Mouse (Mus musculus) left cerebral cortex, postnatal 36 days (tissue): Measurements from ENCODE around the gene Cpt1c. TPM values are rescaled to one million over a fixed set of nuclear protein-coding genes. Genes with fewer than 3 reads are reported as not detected.
"Not testable (repeated sequence)": the region's sequence is repeated elsewhere in the genome, so short reads cannot be mapped to it uniquely, and the experiment has no call there.

Experiments
- DNase-seq, 2 experiments: peaks; one replicate each; pipeline ENCODE4 v3.0.0; 2021 to 2022; ENCODE audit warnings: low spot score in 2 of 2, mixed read lengths in 1 of 2
- intact Hi-C: fragments of 180-260 bp; cut with DNase I; formaldehyde crosslinking; loops from one replicate; pipeline ENCODE4 v1.15.1; 2025
- total RNA-seq, 2 experiments: library from RNA; stranded (reverse); gene quantifications; 2 replicates each; pipeline ENCODE4 v1.2.3; 2021

Cpt1c gene
- total RNA-seq = 10 to 100 TPM; 85.4 to 97.7 TPM

DNA sequence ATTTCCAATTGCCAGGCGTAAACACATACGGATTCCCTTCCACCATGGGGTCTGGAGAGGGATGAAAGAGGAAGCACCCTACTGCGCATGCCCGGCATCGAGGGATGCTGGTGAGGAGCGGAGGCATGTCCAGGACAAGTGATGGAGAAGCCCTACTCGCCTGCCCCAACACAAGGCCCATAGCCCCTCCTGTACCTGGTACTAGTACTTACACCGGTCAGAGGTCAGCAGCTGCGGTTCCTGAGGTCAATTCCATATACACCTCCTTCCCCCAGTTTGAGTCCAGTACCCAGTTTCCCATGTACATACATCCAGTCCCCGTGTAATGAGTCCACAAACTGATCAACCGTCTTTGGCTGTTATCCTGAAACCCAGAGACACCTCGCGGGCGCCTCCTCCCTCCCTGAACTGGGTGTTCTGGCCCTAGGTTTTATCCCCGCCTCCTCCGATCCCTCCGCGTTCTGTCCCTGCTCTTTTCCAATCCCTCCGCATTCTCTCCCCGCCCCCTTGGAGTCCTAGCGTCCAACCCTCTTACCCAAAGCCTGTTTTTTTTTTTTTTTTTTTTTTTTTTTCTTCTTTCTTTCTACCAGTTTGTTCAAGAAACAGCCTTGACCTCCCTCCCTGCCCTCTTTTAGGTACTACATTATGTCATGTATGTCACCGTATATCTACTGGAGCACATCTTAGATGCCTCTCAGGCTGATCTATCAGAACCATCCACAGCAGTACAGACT is at the start of gene Cpt1c:
Cpt1c (minus strand) TSS at position 469 of the 734 bp plus-strand sequence.
- intact Hi-C loops = loop anchor here (5.0 kb wide), 1 partner anchor 47 kb away; the partner anchor contains the start of gene Ap2a1
- peak; percentile 86 for DNase-seq

DNA sequence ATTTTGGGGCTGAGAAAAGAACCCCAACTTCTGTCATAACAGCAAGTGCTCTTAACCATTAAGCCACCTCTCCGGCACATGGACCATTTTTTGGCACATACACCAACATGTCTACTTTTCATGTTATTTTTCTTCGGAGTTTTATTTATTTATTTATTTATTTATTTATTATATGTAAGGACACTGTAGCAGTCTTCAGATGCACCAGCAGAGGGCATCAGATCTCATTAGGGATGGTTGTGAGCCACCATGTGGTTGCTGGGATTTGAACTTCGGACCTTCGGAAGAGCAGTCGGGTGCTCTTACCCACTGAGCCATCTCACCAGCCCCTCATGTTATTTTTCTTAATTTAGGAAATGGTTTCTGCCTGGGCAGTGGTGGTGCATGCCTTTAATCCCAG is 49.1 kb upstream of the Cpt1c start:
- DNase-seq, intact Hi-C loops: not testable (repeated sequence)

DNA sequence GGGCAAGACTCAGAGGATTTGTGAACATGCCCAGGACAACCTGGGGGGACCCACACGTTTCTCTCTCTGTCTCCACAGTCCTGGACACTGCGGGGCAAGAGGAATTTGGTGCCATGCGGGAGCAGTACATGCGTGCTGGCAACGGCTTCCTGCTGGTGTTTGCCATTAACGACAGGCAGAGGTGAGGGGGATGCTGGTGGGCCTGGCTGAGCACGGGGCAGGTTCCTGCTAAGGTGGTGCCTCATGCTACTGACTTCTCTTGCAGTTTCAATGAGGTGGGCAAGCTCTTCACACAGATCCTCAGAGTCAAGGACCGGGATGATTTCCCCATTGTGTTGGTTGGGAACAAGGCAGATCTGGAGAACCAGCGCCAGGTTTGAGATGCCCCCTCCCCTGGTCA is 45.6 kb upstream of the Cpt1c start:
- DNase-seq = no peak

DNA sequence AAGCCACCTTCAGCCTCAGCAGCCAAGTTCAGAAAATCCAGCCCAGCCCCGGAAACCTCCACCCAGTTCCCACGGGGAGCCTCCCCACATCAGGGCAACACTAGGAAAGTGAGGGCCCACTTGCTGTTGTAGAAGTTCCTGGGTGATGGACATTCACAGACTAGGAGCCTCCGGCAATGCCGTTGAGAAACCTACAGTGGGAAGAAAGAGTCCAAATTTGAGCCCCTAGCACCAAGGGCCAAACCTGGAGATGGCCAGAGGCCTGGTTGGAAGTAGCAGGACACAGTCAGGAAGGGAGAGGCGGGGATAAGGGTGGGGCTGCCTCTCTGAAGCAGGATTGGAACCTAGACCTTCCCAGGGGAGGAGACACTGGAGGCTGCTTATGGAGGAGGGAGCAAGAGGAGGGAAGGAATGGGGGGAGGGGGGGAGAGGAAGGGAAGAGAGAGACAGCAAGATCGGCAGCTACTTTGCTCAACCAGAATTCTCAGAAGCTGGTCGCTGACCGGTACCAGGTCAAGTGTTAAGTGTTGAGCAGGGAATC is 44.5 kb upstream of the Cpt1c start:
- intact Hi-C loops = loop anchor here (5.0 kb wide), 1 partner anchor 33 kb away; the partner anchor contains the start of gene Prr12
- DNase-seq = no peak

More for the DNA sequence above, 45.6 kb upstream of the Cpt1c start:
- intact Hi-C loops = no loop called here

DNA sequence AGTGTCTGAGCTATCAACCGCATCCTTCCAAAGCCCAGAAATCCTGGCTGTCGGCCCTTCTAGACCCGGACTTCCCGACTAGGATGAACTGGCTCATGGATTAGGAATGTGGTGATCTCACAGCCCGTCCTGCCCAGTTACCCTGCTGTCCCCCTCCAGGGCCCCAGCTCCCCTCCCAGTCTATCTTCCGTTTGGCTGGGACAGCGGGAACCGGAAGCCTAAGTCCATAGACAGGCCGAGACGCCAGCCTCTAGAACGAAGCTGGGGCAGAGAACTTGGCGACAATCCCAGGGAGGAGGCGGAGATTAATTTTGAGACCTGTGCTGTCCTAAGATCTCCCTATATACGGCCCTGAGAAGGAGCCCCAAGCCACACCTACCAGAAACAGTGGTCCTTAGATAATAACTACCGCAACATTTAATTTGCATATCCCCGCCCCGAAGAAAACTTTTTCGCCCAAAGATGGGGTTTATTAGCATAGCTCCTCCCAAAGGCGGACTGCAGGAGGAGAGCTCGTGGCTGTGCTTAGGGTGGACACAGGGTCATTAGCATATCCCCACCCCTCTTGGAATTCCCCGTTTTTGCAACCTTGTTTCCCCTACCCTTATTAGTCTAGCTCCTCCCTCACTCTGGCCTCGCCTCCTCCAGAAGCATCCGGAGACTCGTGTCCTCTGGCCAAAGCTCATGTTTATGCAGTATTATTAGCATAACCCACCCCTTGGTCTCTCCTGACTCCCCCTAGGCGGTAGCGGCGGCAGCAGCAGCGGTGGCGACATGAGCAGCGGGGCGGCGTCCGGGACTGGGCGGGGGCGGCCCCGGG is 42.8 kb upstream of the Cpt1c start, which contains the start of gene Rras:
Rras (plus strand) TSS at position 720 of the 820 bp plus-strand sequence.
- intact Hi-C loops = loop anchor here (2.0 to 5.0 kb wide), 2 partner anchors 21 to 35 kb away; partner anchors contain the start of genes Irf3 and Prr12
- DNase-seq = peak; percentile 81 to 83

DNA sequence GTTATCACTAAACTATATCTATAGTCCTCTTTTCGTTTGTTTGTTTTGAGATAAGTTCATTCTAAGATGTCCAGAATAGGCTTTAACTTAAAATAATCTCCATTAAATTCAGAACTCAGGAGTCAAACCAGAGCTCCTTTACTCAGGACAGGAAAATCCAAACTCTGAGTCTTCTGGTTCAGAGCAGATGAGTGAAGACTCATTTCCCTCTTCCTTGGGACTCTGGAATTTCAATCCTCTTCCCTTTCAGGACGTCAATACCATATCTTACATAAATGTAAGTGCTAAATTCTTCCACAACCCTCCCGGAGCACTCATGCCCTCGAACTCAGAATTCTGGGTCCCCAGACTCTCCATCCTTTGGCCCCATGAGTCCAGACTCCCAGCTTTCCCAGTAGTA is 42.1 kb upstream of the Cpt1c start:
- intact Hi-C loops = loop anchor here (2.0 to 5.0 kb wide), 2 partner anchors 20 to 36 kb away; partner anchors contain the start of genes Irf3 and Prr12
- DNase-seq = no peak

DNA sequence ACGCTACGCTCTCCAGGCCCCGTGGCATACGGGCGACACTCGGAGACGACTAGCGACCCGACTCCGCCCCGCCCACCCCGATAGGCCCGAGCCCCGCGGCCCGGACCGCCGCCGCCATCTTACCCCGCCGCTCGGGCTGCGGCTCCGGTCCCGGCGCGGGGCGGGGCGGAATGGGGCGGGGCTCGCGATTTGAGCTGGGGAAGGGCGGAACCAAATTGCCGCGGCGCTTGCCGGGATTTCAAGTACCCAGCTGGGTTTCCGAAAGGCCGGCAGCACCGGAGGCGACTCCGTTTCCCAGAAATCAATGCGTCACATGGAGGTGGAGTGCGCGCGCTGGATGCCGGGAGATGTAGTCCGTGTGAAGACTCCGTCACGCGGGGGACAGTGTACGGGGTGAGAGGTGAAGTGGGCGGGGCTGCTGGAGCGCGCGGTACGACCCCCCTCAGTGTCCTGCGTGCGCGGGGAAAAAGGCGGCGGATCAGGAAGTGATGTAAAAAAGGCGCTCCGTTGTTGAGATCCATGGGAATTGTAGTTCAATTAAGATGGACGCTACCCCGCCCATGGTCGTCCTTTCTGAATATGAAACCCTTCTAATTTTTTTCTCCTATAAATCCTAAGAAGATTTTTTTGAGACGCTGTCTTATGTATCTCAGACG is 41.4 kb upstream of the Cpt1c start, which contains the start of gene Scaf1:
Scaf1 (minus strand) TSS at position 407 of the 656 bp plus-strand sequence.
- intact Hi-C loops = loop anchor here (2.0 to 5.0 kb wide), 2 partner anchors 19 to 36 kb away; partner anchors contain the start of genes Irf3 and Prr12
- peak; percentile 99 to 100 for DNase-seq

DNA sequence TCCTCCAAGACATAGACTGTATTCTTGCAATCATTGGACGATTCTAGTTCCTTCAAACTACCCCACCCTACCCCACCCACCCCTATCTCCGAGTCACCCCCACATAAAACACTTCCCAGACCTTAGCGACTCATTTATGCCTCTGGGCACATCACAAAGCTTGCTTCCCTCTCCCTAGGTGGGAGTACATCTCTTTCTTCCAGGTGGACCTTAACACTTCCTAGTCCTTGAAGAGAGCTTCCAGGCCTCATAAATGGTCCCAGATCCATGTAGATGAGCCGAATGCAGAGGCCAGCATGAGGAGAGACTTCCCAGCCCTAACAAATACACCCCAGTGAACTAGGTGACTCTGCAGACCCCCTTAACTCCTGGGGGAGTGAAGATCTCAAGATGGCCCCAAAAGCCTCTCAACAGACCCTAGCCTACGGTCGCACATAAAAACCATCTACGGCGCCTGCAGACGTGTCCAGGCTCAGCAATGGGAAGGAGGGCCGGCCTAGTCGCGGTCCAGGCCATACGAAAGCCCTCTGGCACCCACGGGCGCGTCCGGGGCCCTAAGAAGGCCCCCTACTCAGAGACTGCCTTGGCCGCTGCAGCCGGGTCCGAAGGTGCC is 40.8 kb upstream of the Cpt1c start:
- intact Hi-C loops = loop anchor here (5.0 kb wide), 1 partner anchor 37 kb away; the partner anchor contains the start of gene Prr12
- DNase-seq = no peak

DNA sequence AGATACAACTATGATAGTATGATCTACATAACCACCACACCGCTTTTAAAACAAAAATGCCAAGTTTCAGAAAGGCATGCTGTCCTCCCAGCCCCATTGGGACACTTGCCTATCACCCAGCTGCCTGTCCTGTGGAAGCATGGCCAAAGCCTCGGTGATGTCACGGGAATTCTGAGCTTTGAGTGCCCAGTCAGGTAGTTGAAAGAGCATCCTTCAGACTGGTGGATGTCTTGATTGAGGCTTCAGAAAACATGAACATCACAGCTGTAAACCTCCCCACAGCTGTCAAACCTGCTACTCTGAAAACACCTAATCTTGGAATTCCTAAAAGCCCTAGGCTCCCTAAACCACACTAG is 39.4 kb upstream of the Cpt1c start:
- intact Hi-C loops = no loop called here
- DNase-seq = no peak

DNA sequence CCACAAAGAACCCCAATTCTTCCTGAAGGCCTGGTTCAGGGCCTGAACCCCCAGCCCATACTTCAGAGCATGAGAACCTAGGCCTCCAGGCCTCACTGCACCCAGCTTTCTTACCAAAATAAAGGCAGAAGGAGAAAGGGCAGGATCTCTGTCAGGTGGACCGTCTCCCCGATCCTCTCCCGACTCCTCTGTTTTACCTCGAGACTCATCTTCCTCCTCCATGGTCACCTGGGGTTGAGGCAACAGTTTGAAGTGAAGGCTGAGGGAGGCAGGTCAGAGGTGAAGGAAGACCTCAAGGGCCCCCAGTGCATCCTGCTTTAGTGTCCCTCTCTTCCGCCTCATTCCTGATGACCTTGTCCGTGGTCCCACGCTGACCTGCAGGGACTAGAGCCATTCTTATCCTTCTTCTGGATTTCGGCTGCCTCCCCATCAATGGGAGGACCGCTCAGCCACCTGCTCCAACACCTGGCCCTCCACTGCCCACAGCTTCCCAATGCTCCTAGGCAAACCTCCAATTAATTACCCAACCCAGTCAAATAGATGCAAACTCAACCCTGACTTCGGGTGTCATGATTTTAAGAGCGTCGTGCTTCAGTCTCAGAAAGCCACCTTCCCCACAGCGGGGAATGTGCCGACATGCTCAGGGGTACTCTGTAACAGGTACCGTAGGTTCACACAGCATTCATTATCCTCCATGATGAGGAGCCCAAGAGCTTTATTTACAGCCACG is 38.9 kb upstream of the Cpt1c start:
- intact Hi-C loops = no loop called here
- DNase-seq = no peak

DNA sequence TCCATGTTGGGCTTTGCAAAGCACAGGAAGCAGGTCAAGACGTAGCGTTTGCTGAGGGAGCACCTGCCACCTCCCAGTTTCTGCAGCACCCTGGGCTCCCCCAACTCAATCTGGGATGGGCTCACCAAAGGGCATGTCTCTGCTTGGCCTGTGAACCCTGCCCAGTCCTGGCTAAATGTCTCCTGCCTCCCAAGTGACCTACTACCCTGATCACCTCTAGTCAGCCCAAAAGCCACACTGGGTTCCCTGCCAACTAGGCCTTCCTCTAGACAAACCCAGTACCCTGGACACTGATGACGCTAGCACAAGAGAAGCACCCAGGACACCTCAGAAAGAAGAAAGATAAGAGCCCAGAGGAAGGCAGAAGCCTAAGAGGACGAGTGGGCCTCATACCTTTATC is 38.2 kb upstream of the Cpt1c start:
- no peak for DNase-seq
- intact Hi-C loops = no loop called here

DNA sequence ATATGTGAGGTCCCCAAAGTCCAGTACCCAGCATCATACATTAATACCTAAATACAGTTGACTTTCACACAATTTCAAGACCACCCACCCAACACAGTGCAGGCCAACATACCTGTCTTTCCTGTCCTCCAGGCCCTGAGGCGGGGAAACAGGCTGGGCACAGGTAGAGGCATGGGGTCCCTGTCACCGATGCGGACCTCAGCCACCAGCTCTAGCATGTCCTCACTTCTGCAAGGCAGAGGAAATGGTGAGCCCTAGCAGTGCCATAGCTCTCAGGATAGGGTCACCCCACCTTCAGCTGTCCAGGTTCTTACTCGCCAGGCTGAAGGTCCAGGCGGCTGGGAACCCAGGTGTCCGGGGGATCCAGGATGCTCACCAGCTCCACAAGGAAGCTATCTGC is 37.4 kb upstream of the Cpt1c start:
- no peak for DNase-seq
- intact Hi-C loops = no loop called here

DNA sequence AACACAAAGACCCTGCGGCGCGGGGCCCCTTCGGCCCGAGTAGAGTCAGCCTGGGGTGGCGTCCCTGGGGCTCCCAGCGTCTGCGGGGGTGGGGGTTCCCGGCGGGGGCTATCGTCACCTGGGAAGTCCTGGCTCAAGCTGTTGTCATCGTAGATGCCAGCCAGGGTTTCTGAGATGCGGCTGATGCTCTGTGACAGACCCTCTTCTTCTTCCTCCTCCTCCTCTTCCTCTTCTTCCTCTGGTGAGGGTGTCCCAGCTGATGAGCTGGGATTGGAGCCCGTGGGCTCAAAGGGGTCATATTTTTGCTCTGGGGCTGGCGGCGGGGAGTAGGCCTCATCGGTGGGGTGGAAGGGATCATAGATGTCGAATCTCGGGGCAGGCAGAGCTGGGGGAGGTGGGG is 33.8 kb upstream of the Cpt1c start:
- intact Hi-C loops = no loop called here
- DNase-seq = no peak

DNA sequence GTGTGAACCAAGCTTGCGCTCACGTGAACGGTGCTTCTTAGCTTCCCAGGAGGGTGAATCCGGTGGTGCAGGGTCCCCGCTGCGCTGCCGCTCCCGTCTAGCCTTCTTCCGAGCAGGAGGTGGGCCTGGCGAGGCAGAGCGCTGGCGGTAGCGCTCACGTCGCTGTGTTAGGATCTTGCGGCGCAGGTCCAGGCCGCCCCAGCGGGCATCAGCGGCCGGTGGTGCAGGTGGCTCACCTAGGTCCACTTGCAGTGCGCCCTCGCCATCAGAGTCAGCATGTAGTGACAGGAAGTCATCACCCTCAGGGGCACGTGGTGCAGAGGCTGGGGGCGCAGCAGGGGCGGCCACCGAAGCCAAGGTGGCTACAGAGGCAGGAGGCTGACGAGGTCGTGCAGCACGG is 33.2 kb upstream of the Cpt1c start:
- intact Hi-C loops = no loop called here

DNA sequence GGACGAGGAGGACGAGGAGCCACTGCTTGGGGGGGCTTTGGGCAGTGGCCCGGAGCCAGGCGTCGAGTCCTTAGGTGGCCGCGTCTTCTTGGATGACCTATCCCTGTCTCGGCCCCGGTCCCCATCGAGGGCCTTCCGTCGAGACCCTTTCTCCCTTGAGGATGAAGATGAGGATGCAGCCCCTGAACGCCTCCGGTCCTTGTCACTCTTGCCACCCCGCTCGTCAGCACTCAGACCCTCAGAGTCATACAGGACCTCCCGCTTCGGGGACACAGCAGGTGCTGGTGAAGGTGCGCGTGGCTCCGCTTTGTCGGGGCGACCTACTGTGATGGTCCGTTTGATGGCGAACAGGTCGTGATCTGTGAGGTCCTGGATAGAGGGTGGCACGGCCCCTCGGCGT is 32.5 kb upstream of the Cpt1c start:
- intact Hi-C loops = no loop called here
- no peak for DNase-seq

More for the DNA sequence above, 33.2 kb upstream of the Cpt1c start:
- no peak for DNase-seq

DNA sequence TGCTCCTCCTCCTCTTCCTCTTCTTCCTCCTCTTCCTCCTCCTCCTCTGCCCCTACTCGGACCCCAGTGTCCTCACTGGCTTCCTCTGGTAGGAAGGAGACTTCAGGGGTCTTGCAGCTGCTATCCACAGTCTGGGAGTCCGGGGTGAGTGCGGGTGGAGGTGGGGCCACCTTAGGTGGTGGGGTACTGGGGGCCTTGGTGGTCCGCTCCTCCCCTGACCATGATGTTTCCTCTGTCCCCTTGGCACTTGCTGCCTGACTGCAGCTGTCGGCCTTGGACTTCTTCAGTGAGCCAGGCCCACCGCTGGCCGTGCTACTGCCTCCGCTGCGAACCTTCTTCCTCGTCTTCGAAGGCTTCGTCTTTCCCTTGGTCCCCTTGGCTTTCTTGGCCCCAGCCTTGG is 31.9 kb upstream of the Cpt1c start:
- intact Hi-C loops = no loop called here

DNA sequence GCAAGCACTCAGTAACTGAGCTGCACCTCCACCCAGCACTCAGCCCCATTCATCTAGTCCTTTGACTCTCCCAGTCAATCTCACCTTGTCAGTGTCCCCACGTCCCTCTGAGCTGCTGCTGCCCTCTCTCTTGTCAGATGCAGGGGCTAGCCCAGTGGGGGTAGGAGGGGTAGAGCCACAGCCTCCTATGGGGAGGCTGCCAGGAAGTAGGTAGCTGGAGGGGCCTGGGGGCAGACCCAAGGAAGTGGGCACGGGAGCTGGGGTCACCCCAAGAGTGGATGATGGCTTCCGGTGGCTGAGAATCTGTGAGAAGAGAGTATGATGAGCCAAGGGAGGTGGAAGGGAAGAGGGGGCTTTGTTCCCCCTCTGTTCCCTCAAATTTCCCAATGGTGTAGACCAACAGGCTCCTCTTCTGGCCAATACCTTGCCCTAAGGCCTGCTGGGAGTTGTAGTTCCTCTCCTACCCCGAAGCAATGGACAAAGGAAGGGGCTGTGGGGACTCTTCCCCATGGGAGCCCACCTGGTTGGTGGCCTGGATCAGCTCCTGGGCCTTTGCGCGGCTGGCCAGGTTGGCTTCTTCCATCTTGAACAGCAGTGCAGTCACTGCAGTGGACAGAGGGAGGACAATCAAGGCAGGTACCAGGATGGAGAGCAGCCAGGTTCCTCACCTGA is 30.8 kb upstream of the Cpt1c start:
- no peak for DNase-seq
- intact Hi-C loops = no loop called here

More for the DNA sequence above, 31.9 kb upstream of the Cpt1c start:
- no peak for DNase-seq

DNA sequence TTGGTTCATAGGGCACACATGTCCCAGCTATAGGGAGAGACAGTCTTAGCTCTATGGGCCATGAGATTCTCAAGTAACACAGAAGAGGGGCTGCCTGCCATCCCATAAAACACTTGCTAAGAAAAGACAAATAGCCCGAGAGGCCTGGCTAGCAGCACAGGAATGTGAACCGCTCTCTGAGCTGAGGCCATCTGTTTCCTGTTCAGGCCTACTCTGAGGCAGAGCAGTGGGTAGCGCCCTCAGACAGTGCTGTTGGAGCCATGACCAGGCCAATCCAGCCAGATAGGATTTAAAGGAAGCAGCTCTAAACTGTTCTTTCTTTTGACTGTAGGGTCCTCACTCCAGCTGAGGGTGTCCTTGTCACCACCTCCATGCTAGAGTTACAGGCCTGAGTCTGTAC is 29.9 kb upstream of the Cpt1c start:
- intact Hi-C loops = no loop called here
- DNase-seq = no peak
